Mouse (Mus musculus): ENCODE data around the gene Mllt10.

DNA sequence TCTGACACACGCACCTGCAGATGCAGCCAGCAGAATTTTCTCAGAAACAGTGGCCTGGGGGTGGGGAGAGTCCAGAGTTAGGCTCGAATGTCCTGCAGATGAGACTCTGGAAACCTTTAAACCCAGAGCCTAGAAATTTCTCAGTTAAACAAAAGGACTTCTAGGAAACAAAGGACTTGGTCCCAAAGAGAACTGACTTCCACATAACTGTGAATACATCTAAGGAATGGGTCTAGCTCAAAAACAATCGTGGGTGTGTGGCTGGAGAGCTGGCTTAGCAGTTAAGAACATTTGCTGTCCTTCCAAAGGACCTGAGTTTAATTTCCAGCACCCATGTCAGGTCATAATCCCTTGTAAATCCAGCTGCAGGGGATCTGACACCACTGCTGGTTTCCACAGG is 39.5 kb upstream of the Mllt10 start:
- TF ChIP-seq CTCF (IDR thresholded peaks at IDR 0.05 in 2 of 3, conservative IDR thresholded peaks at IDR 0.05 in 1 of 3; ENCODE audit: control insufficient read depth in 1 of 3, insufficient read depth in 1 of 3, low read depth in 2 of 3, low read length in 3 of 3, poor library complexity in 1 of 3, severe bottlenecking in 1 of 3) (no peak), KAT2A (conservative IDR thresholded peaks at IDR 0.05; ENCODE audit: low read depth, low read length) (no peak), ZC3H11A (IDR thresholded peaks at IDR 0.05; ENCODE audit: low read depth, low read length) (no peak), MAZ (IDR thresholded peaks at IDR 0.05; ENCODE audit: low read depth, low read length) (no peak)

All from MEL (cell line).